Mouse (Mus musculus): ENCODE measurements around the gene Nfatc3. TPM values are rescaled to one million over a fixed set of nuclear protein-coding genes. Genes with fewer than 3 reads are reported as not detected.

Gene Nfatc3
- polyA plus RNA-seq, 1 experiment from 2014 or later, result 3.0 TPM

DNA sequence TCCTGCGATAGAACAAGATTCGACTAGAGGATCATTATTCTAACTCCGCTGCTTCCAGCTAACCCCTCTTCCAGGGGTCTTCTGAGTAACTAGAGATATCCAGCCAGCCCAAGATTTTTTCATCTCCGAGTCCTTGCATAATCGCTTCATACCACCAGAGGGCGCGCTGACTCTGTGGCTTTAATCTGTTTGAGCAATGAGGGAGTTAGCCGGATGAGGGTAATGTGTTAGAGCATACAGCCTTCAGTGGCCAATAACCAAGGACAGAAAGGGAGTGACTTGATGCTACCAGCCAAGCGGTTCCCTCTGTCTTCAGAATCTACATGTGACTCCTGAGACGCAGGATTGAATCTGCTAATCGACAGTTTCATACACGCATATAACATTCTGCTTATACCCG is 82.1 kb downstream of the Nfatc3 start:
- H3K27ac ChIP-seq (ENCODE audit: low read length), result no peak overlapping the region
- H3K4me1 ChIP-seq (ENCODE audit: control insufficient read depth, low read depth, low read length), result peaks cover 5% of the 10 kb centered on the region
- 11% methylated on average over 13 of the region's 13 CpGs for WGBS (ENCODE audit: insufficient replicate concordance)
- H3K36me3 ChIP-seq (ENCODE audit: control insufficient read depth, insufficient read depth), result no peaks in the 10 kb centered on the region
- H3K9me3 ChIP-seq (replicated peaks; ENCODE audit: control insufficient read depth, low read length), result no peaks in the 10 kb centered on the region
- ATAC-seq (ENCODE audit: low read depth), result no peak
- no peak overlapping the region for H3K4me3 ChIP-seq (ENCODE audit: low read depth, low read length)
- no peak overlapping the region for H3K9ac ChIP-seq (ENCODE audit: low read depth, low read length)
- peaks cover 39% of the 10 kb centered on the region for H3K27me3 ChIP-seq (ENCODE audit: control insufficient read depth, insufficient read depth, low read depth, low read length)
- no peak overlapping the region for H3K4me2 ChIP-seq (ENCODE audit: low read depth, low read length)

DNA sequence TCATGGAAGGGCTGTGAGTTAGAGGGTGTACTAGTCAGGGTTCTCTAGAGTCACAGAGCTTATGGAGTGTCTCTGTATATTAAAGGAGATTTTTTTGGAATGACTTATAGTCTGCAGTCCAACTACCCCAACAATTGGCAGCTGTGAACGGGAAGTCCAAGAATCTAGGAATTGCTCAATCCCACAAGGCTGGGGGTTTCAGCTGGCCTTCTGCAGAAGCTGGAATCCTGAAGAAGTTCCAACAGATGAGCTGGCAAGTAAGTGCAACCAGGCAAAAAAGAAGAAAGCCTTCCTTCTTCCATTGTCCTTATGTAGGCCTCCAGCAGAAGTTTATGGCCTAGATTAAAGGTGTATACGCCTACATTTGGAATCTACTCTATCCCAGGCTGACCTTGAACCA is 86.7 kb downstream of the Nfatc3 start:
- Histone ChIP-seq H3K36me3 (ENCODE audit: control insufficient read depth, insufficient read depth) (no peaks in the 10 kb centered on the region), H3K4me3 (ENCODE audit: low read depth, low read length) (no peak overlapping the region), H3K27me3 (ENCODE audit: control insufficient read depth, insufficient read depth, low read depth, low read length) (no peaks in the 10 kb centered on the region), H3K9me3 (replicated peaks; ENCODE audit: control insufficient read depth, low read length) (no peaks in the 10 kb centered on the region), H3K27ac (ENCODE audit: low read length) (no peak overlapping the region), H3K9ac (ENCODE audit: low read depth, low read length) (no peak overlapping the region), H3K4me1 (ENCODE audit: control insufficient read depth, low read depth, low read length) (peaks cover under 1% of the 10 kb centered on the region), H3K4me2 (ENCODE audit: low read depth, low read length) (no peak overlapping the region)
- WGBS (ENCODE audit: insufficient replicate concordance), result 69% methylated on average over 2 of the region's 2 CpGs
- ATAC-seq (ENCODE audit: low read depth), result no peak

DNA sequence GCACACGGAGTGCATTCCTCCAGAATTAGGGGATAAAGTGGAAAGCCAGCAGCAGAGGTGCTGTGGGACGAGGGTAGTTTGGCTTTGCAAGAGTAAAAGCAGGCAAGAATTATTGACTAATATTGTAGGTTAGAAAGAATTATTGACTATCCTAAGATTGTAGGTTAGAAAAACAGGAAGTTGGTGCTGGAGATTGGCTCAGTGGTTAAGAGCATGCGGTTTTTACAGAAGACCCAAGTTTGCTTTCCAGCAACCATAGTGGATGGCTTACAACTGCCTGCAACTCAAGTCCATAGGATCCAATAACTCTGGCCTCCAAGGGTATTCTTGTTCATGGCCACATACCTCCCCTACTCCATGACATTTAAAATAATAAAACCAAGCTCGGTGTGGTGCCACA is 87.4 kb downstream of the Nfatc3 start:
- Histone ChIP-seq H3K4me1 (ENCODE audit: control insufficient read depth, low read depth, low read length) (peaks cover 7% of the 10 kb centered on the region), H3K4me2 (ENCODE audit: low read depth, low read length) (no peak overlapping the region), H3K36me3 (ENCODE audit: control insufficient read depth, insufficient read depth) (no peaks in the 10 kb centered on the region), H3K4me3 (ENCODE audit: low read depth, low read length) (no peak overlapping the region), H3K27ac (ENCODE audit: low read length) (no peak overlapping the region), H3K27me3 (ENCODE audit: control insufficient read depth, insufficient read depth, low read depth, low read length) (no peaks in the 10 kb centered on the region), H3K9me3 (replicated peaks; ENCODE audit: control insufficient read depth, low read length) (no peaks in the 10 kb centered on the region), H3K9ac (ENCODE audit: low read depth, low read length) (no peak overlapping the region)
- 56% methylated on average over 4 of the region's 4 CpGs for WGBS (ENCODE audit: insufficient replicate concordance)
- ATAC-seq (ENCODE audit: low read depth), result no peak

DNA sequence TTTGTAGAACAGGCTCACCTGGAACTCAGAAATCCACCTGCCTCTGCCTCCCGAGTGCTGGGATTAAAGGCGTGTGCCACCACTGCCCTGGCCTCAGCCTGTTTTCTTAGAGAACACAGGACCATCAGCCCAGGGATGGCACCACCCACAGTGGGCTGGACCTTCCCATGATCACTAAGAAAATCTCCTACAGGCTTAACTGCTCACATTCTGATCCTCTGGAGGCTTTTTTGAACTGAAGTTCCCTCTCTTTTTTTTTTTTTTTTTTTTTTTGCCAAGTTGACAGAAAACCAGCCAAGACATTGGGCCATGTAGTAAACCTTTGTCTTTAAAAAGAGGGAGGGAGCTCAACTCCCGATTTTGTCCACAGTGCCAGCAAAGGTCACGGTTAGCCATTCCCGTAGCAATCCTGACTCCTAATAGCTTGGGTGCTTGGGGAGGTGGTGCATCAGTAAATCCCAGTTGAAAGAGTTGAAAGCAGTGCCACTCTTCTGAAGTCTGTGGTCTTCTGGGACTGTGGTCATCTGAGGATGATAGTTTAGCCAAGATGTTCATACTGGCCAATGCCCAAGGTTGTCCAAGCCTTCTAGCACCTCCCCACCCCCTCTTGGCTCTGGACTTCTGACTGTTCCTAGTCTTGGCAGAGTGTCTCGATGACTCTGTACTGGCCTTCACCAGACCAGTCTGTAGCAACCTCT is 89.4 kb downstream of the Nfatc3 start:
- Histone ChIP-seq H3K4me1 (ENCODE audit: control insufficient read depth, low read depth, low read length) (peaks cover 9% of the 10 kb centered on the region), H3K27me3 (ENCODE audit: control insufficient read depth, insufficient read depth, low read depth, low read length) (no peaks in the 10 kb centered on the region), H3K36me3 (ENCODE audit: control insufficient read depth, insufficient read depth) (no peaks in the 10 kb centered on the region), H3K9ac (ENCODE audit: low read depth, low read length) (no peak overlapping the region), H3K4me3 (ENCODE audit: low read depth, low read length) (no peak overlapping the region), H3K27ac (ENCODE audit: low read length) (no peak overlapping the region), H3K4me2 (ENCODE audit: low read depth, low read length) (no peak overlapping the region), H3K9me3 (replicated peaks; ENCODE audit: control insufficient read depth, low read length) (no peaks in the 10 kb centered on the region)
- no peak for ATAC-seq (ENCODE audit: low read depth)
- 69% methylated on average over 6 of the region's 6 CpGs for WGBS (ENCODE audit: insufficient replicate concordance)

DNA sequence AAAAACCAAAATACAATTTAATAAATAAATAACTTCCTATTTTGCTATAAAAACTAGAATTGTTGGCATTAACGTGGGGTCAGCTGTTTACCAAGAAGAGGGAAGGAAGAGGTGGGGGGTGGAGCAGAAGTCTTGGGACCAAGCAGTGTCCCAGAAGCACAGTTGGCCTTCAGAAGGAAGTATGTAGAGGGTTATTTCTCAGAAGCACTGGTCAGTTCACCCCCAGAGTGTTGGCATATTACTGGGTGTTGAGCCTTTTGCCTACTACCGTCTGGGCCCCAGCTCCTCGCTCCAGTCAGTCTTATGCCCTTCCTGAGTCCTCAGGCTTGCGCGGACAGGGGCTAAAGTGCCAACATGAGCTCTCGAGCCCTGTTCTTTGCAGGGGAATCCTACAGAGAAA is 90.4 kb downstream of the Nfatc3 start:
- H3K4me2 ChIP-seq (ENCODE audit: low read depth, low read length), result no peak overlapping the region
- no peak overlapping the region for H3K9ac ChIP-seq (ENCODE audit: low read depth, low read length)
- H3K4me1 ChIP-seq (ENCODE audit: control insufficient read depth, low read depth, low read length), result peaks cover 15% of the 10 kb centered on the region
- no peaks in the 10 kb centered on the region for H3K27me3 ChIP-seq (ENCODE audit: control insufficient read depth, insufficient read depth, low read depth, low read length)
- no peaks in the 10 kb centered on the region for H3K36me3 ChIP-seq (ENCODE audit: control insufficient read depth, insufficient read depth)
- ATAC-seq (ENCODE audit: low read depth), result no peak
- H3K9me3 ChIP-seq (replicated peaks; ENCODE audit: control insufficient read depth, low read length), result no peaks in the 10 kb centered on the region
- H3K27ac ChIP-seq (ENCODE audit: low read length), result peak overlapping the region; percentile 15; the same call in 1 of the 2 replicates
- no peak overlapping the region for H3K4me3 ChIP-seq (ENCODE audit: low read depth, low read length)
- 72% methylated on average over 6 of the region's 6 CpGs for WGBS (ENCODE audit: insufficient replicate concordance)

DNA sequence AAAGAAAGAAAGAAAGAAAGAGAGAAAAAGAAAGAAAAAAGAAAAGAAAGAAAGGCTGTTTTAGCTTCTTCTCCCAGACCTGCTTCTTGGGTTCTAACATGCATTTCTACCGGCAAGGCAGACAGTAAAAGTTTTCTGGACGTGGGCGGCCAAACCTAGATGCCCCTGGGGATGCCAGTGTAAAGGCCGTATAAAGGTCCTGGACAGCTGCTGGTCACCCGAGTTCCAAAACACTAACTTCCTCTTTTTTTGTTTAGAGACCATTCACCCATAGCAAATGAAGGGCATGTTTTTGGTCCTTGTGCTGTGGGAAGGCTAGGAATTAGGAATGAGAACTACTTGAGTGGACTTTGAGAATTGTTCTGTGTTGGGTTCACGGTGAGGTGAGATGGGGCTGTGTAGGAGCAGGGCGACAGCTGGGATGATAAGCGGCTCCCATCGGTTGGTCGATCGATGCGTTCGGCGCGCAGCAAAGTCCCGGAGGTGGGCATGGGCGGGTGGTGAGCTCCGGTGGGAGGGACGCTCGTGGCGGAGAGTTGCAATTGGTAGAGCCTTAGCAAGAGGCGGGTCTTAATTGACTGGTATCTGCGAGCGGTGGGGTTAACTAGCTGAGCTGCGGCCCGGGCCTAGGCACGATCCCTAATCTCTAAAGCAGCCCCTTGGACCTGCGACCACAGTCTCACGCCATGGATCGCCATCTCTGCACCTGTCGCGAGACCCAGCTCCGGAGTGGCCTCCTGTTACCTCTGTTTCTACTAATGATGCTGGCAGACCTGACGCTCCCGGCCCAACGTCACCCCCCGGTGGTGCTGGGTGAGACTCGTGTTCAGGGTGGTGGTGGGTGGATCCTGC is 91.4 kb downstream of the Nfatc3 start, which contains the start of gene Pla2g15:
Pla2g15 (plus strand) TSS at position 599 of the 852 bp plus-strand sequence.
- Histone ChIP-seq H3K36me3 (ENCODE audit: control insufficient read depth, insufficient read depth) (no peaks in the 10 kb centered on the region), H3K4me3 (ENCODE audit: low read depth, low read length) (peak within 1 kb of the TSS; percentile 72), H3K27me3 (ENCODE audit: control insufficient read depth, insufficient read depth, low read depth, low read length) (no peaks in the 10 kb centered on the region), H3K9ac (ENCODE audit: low read depth, low read length) (peak within 1 kb of the TSS; percentile 62), H3K4me1 (ENCODE audit: control insufficient read depth, low read depth, low read length) (peaks cover 15% of the 10 kb centered on the region), H3K27ac (ENCODE audit: low read length) (peak within 1 kb of the TSS; percentile 58), H3K4me2 (ENCODE audit: low read depth, low read length) (peak within 1 kb of the TSS; percentile 80), H3K9me3 (replicated peaks; ENCODE audit: control insufficient read depth, low read length) (no peaks in the 10 kb centered on the region)
- ATAC-seq (ENCODE audit: low read depth), result peak; percentile 96
- WGBS (ENCODE audit: insufficient replicate concordance), result under 1% methylated on average over 38 of the region's 38 CpGs

DNA sequence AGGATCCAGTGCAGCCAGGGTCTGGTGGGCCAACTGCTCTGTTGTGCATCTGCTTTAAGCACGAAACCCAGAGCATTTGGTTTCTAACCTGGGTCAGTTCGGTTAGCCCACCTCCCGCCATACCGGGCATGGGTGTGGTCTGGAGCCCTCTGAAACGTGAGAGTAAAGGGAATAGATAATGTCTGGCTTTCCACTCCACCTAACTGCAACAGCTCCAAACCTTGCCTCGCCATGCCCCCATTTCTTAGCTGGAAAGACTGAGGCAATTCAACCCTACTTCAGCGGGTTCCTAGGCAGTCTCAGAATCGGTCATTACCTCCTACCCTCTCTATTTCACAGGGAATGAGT is 92.0 kb downstream of the Nfatc3 start:
- no peaks in the 10 kb centered on the region for H3K9me3 ChIP-seq (replicated peaks; ENCODE audit: control insufficient read depth, low read length)
- H3K27me3 ChIP-seq (ENCODE audit: control insufficient read depth, insufficient read depth, low read depth, low read length), result no peaks in the 10 kb centered on the region
- H3K4me2 ChIP-seq (ENCODE audit: low read depth, low read length), result peak overlapping the region; percentile 80
- peak overlapping the region; percentile 25; the same call in 1 of the 2 replicates for H3K27ac ChIP-seq (ENCODE audit: low read length)
- ATAC-seq (ENCODE audit: low read depth), result peak; percentile 14; the same call in 1 of the 2 replicates
- H3K36me3 ChIP-seq (ENCODE audit: control insufficient read depth, insufficient read depth), result no peaks in the 10 kb centered on the region
- H3K4me1 ChIP-seq (ENCODE audit: control insufficient read depth, low read depth, low read length), result peaks cover 15% of the 10 kb centered on the region
- peak overlapping the region; percentile 72 for H3K4me3 ChIP-seq (ENCODE audit: low read depth, low read length)
- H3K9ac ChIP-seq (ENCODE audit: low read depth, low read length), result peak overlapping the region; percentile 62
- WGBS (ENCODE audit: insufficient replicate concordance), result 15% methylated on average over 8 of the region's 8 CpGs

DNA sequence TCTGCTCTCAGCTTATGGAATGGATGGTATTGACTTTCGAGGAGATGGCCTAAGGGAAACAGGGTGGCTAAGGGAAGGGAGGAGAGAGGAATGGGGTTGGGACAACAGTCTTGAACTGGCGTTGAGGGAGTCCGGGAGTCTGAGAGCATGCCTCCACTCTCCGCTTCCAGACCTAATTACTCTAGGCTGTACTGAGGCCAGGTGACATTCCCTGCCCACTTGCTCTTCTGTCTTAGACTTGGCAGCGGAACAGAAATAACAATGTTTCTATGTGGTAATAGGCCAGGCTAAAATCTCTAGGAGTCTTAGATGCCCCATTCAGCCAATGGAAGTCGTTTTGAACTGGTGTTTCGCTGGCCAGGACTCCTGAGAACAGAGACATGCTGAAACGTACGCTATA is 92.4 kb downstream of the Nfatc3 start:
- peak overlapping the region; percentile 80 for H3K4me2 ChIP-seq (ENCODE audit: low read depth, low read length)
- H3K4me1 ChIP-seq (ENCODE audit: control insufficient read depth, low read depth, low read length), result peaks cover 15% of the 10 kb centered on the region
- H3K27me3 ChIP-seq (ENCODE audit: control insufficient read depth, insufficient read depth, low read depth, low read length), result no peaks in the 10 kb centered on the region
- H3K9me3 ChIP-seq (replicated peaks; ENCODE audit: control insufficient read depth, low read length), result no peaks in the 10 kb centered on the region
- no peak overlapping the region; the same call in 1 of the 2 replicates for H3K9ac ChIP-seq (ENCODE audit: low read depth, low read length)
- 63% methylated on average over 9 of the region's 9 CpGs for WGBS (ENCODE audit: insufficient replicate concordance)
- H3K36me3 ChIP-seq (ENCODE audit: control insufficient read depth, insufficient read depth), result no peaks in the 10 kb centered on the region
- H3K27ac ChIP-seq (ENCODE audit: low read length), result no peak overlapping the region
- ATAC-seq (ENCODE audit: low read depth), result no peak
- H3K4me3 ChIP-seq (ENCODE audit: low read depth, low read length), result peak overlapping the region; percentile 72

DNA sequence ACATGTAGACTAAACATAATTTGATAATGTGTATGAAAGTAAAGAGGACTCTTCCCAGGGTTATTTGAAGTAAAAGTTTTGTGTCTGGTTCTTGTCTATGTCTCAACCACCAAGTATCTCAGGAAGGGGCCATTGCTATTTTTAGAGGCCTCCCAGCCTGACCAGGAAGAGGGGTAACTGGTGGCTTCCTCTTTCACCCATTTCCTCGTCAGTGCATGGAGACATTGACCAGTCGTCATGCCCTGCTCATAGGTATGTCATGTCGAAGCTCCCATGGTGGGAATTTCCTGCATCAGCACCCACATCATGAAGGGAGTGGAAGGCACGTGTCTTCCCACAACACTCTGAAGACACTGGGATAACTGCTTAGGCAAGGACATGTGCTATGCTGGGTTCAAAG is 94.2 kb downstream of the Nfatc3 start:
- Histone ChIP-seq H3K27ac (ENCODE audit: low read length) (no peak overlapping the region), H3K9me3 (replicated peaks; ENCODE audit: control insufficient read depth, low read length) (no peaks in the 10 kb centered on the region), H3K36me3 (ENCODE audit: control insufficient read depth, insufficient read depth) (no peaks in the 10 kb centered on the region), H3K4me1 (ENCODE audit: control insufficient read depth, low read depth, low read length) (peaks cover 15% of the 10 kb centered on the region), H3K4me3 (ENCODE audit: low read depth, low read length) (no peak overlapping the region), H3K4me2 (ENCODE audit: low read depth, low read length) (no peak overlapping the region), H3K27me3 (ENCODE audit: control insufficient read depth, insufficient read depth, low read depth, low read length) (no peaks in the 10 kb centered on the region), H3K9ac (ENCODE audit: low read depth, low read length) (no peak overlapping the region)
- 16% methylated on average over 4 of the region's 4 CpGs for WGBS (ENCODE audit: insufficient replicate concordance)
- no peak for ATAC-seq (ENCODE audit: low read depth)

All from liver, embryonic 16.5 days (tissue).